Mouse (Mus musculus) ES-E14 (cell line): ENCODE measurements at regions not wholly inside any gene's neighbourhood (a gene's known extent, or its start where the extent isn't known, plus 50 kb on each side); places are given as distances from the start of the nearest gene placed in this dataset.
A peak's percentile ranks its signal among the peaks of the same experiment; 100 is the strongest.

Experiments
- DNase-seq: peaks from one replicate; pipeline ENCODE4 v3.0.0-alpha.2; 2013; ENCODE audit warnings: low read depth, low spot score
- H3K27ac ChIP-seq: 2 replicates; pipeline ENCODE4 v1.5.1; 2012; ENCODE audit warnings: low read depth, mild to moderate bottlenecking, low read length, moderate library complexity, mixed read lengths; ENCODE audit not compliant: poor library complexity, insufficient read depth, severe bottlenecking
- H3K36me3 ChIP-seq: 2 replicates; pipeline ENCODE4 v1.6.1; 2012; ENCODE audit warnings: mild to moderate bottlenecking, low read length, moderate library complexity, mixed read lengths; ENCODE audit not compliant: control insufficient read depth, poor library complexity, insufficient read depth, severe bottlenecking
- H3K4me1 ChIP-seq, 2 experiments: fragments of 150-350 bp in 1 of 2; sonication (generic) in 1 of 2; 2 replicates each; pipeline ENCODE4 v1.6.1; 2012; ENCODE audit warnings: low read length in 2 of 2, mild to moderate bottlenecking in 1 of 2, mixed read lengths in 1 of 2; ENCODE audit not compliant: control insufficient read depth in 2 of 2, insufficient read depth in 2 of 2, poor library complexity in 1 of 2
- H3K4me3 ChIP-seq, 2 experiments: fragments of 150-350 bp in 1 of 2; sonication (generic) in 1 of 2; 2 replicates each; pipeline ENCODE4 v1.5.1; 2012; ENCODE audit warnings: low read length in 2 of 2, low read depth in 1 of 2, mild to moderate bottlenecking in 1 of 2, mixed read lengths in 1 of 2; ENCODE audit not compliant: insufficient read depth in 1 of 2, poor library complexity in 1 of 2, severe bottlenecking in 1 of 2
- H3K9ac ChIP-seq: 2 replicates; pipeline ENCODE4 v1.6.1; 2012; ENCODE audit warnings: low read depth, mild to moderate bottlenecking, low read length, mixed read lengths; ENCODE audit not compliant: poor library complexity, insufficient read depth, severe bottlenecking
- H3K9me3 ChIP-seq: fragments of 150-350 bp; sonication (generic); 2 replicates; pipeline ENCODE4 v1.6.1; 2012; ENCODE audit warnings: low read depth, mild to moderate bottlenecking, low read length; ENCODE audit not compliant: control insufficient read depth, insufficient read depth
- CHD2 ChIP-seq: IDR thresholded peaks from 2 replicates; pipeline ENCODE4 v1.6.1; 2014; ENCODE audit warnings: mild to moderate bottlenecking, low read depth, low read length, inconsistent platforms
- HCFC1 ChIP-seq: IDR thresholded peaks from 2 replicates; pipeline ENCODE4 v1.6.1; 2012; ENCODE audit warnings: low read length, inconsistent platforms, borderline replicate concordance; ENCODE audit not compliant: insufficient read depth
- MAFK ChIP-seq: IDR thresholded peaks from 2 replicates; pipeline ENCODE4 v1.6.1; 2014; ENCODE audit warnings: mild to moderate bottlenecking, low read depth, low read length, inconsistent platforms; ENCODE audit not compliant: insufficient read depth
- ZC3H11A ChIP-seq: IDR thresholded peaks from 2 replicates; pipeline ENCODE4 v1.6.1; 2012; ENCODE audit warnings: low read depth, mild to moderate bottlenecking, inconsistent platforms, low read length, borderline replicate concordance
- ZNF384 ChIP-seq: IDR thresholded peaks from 2 replicates; pipeline ENCODE4 v1.6.1; 2012; ENCODE audit warnings: low read depth, low read length, inconsistent platforms
- in situ Hi-C, 2 experiments: fragments of 600-800 bp; cut with MboI; formaldehyde crosslinking; loops; one replicate each; pipeline ENCODE4 v1.15.1; 2025; ENCODE audit warnings: low sequenced_read_pairs in 2 of 2, inconsistent platforms in 1 of 2; ENCODE audit not compliant: unreplicated experiment in 2 of 2

- H3K9me3 ChIP-seq, result peaks cover 3% of the 10 kb centered on the region; the same call in 1 of the 2 replicates
- H3K4me1 ChIP-seq, result no peaks in the 10 kb centered on the region
- TF ChIP-seq MAFK (no peak), HCFC1 (no peak), CHD2 (no peak), ZC3H11A (no peak), ZNF384 (no peak)
- H3K36me3 ChIP-seq, result no peaks in the 10 kb centered on the region
- in situ Hi-C loops, result no loop called here
- DNase-seq, result no peak
- no peak overlapping the region for H3K4me3 ChIP-seq
- no peak overlapping the region for H3K9ac ChIP-seq
- H3K27ac ChIP-seq, result no peak overlapping the region
These were observed 92.0 kb downstream of the Utp6 start for GRCm38 (mm10) chr11:79870189-79870588.

DNA sequence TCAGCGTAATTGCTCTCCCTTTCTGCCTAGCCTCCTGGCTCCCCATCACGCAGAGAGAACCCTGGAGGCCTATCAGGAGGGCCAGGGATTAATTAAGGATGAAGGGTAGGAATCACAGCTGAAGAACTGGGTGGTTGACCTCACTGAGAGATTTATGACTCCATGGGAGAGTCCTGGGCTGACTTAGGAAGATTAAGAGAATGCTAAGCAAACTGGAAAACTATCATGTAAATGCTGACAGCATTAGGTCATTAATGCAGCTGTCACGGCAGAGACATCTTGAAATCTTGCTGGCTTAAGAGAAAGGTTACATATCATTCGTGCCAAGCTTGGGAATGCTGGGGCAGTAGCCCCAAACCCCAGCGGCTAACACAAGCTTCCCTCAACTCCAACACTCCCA lies 93.2 kb downstream of the Utp6 start:
- Histone ChIP-seq H3K9ac (no peak overlapping the region), H3K4me1 (no peaks in the 10 kb centered on the region), H3K27ac (no peak overlapping the region), H3K9me3 (peaks cover 3% of the 10 kb centered on the region; the same call in 1 of the 2 replicates), H3K4me3 (no peak overlapping the region), H3K36me3 (no peaks in the 10 kb centered on the region)
- DNase-seq, result no peak
- in situ Hi-C loops, result no loop called here
- TF ChIP-seq CHD2 (no peak), ZC3H11A (no peak)

GRCm38 (mm10) chr11:79864836-79865235 lies 97.4 kb downstream of the Utp6 start:
- Histone ChIP-seq H3K9me3 (no peaks in the 10 kb centered on the region), H3K4me3 (no peak overlapping the region), H3K27ac (no peak overlapping the region), H3K9ac (no peak overlapping the region), H3K4me1 (no peaks in the 10 kb centered on the region), H3K36me3 (no peaks in the 10 kb centered on the region)
- no peak for DNase-seq
- in situ Hi-C loops, result no loop called here
- TF ChIP-seq MAFK (no peak), ZNF384 (no peak), CHD2 (no peak), HCFC1 (no peak), ZC3H11A (no peak)

DNA sequence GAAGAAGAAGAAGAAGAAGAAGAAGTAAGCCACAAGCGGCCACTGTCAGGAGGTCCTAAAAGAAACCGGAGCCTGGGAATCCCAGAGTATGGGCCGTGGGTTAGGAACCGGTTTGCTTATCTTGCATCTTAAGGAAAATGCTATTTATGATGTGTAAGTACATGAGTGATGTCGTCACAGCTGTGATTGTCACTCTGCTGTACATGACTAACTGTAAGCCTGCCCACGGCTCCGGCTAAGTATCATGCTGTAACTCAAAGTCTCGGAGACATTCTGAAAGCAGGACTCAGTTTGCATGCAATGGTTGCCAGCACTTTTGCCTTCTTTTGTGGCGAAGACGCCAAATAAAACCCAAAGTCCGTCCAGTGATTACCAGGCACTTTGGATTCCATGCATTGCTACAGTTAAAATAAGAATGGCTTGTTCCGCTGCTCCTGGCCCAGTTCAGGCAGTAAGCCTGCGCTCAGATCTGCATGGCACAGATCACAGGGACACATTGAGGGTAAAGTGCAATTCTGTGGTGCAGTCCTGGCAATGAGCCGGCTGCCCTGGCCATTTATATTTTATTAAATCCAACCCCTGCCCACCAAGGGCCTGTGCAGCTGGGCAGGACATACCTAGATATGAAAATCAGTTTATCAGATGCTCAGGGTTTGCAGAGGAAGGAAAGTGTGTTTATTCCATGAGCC lies 98.6 kb downstream of the Utp6 start:
- in situ Hi-C loops, result no loop called here
- no peak for DNase-seq
- Histone ChIP-seq H3K4me3 (no peak overlapping the region), H3K36me3 (no peaks in the 10 kb centered on the region), H3K4me1 (no peaks in the 10 kb centered on the region), H3K9ac (no peak overlapping the region), H3K9me3 (no peaks in the 10 kb centered on the region), H3K27ac (no peak overlapping the region)
- no peak for TF ChIP-seq MAFK
- no peak for TF ChIP-seq ZC3H11A

- Histone ChIP-seq H3K9ac (no peak overlapping the region), H3K36me3 (no peaks in the 10 kb centered on the region), H3K4me3 (no peak overlapping the region), H3K27ac (no peak overlapping the region), H3K9me3 (no peaks in the 10 kb centered on the region), H3K4me1 (no peaks in the 10 kb centered on the region)
- peak; percentile 11 for DNase-seq
- in situ Hi-C loops, result no loop called here
- TF ChIP-seq CHD2 (no peak), HCFC1 (no peak), ZNF384 (no peak), ZC3H11A (no peak), MAFK (no peak)
These were observed 101.6 kb downstream of the Utp6 start for GRCm38 (mm10) chr11:79860611-79861067.
